Mouse (Mus musculus) heart, embryonic 14.5 days (tissue): ENCODE data around the gene Rab29. TPM values are rescaled to one million over a fixed set of nuclear protein-coding genes. Genes with fewer than 3 reads are reported as not detected.
A peak's percentile ranks its signal among the peaks of the same experiment; 100 is the strongest.
"Not testable (repeated sequence)": the region's sequence is repeated elsewhere in the genome, so short reads cannot be mapped to it uniquely, and the experiment has no call there.

Source experiments
- ATAC-seq: fragments of 200-750 bp; cut with Nextera tagmentation; 2 replicates; pipeline ENCODE4 v1.8.0; 2017; ENCODE audit warnings: low read depth, moderate TSS enrichment; ENCODE audit not compliant: insufficient number of reproducible peaks, insufficient read depth, low FRiP score
- H3K27ac ChIP-seq, 2 experiments: fragments of 200-500 bp in 1 of 2; fragments of 300-500 bp in 1 of 2; sonication (generic) in 1 of 2; replicated peaks in 1 of 2; 2 replicates each; pipeline ENCODE4 v1.5.1; 2012 to 2014; ENCODE audit warnings: low read depth in 2 of 2, low read length in 2 of 2, control low read depth in 1 of 2, mild to moderate bottlenecking in 1 of 2, mixed read lengths in 1 of 2; ENCODE audit not compliant: control insufficient read depth in 1 of 2, insufficient read depth in 1 of 2
- H3K27me3 ChIP-seq: fragments of 300-500 bp; sonication (generic); 2 replicates; pipeline ENCODE4 v1.6.1; 2014; ENCODE audit warnings: mild to moderate bottlenecking, low read length, control low read depth; ENCODE audit not compliant: control insufficient read depth, insufficient read depth
- H3K36me3 ChIP-seq: fragments of 300-500 bp; sonication (generic); 2 replicates; pipeline ENCODE4 v1.6.1; 2014; ENCODE audit warnings: mild to moderate bottlenecking, control low read depth, low read length, mixed read lengths; ENCODE audit not compliant: control insufficient read depth, insufficient read depth
- H3K4me1 ChIP-seq, 2 experiments: fragments of 200-500 bp in 1 of 2; fragments of 300-500 bp in 1 of 2; sonication (generic) in 1 of 2; 2 replicates each; pipeline ENCODE4 v1.6.1; 2012 to 2014; ENCODE audit warnings: low read length in 2 of 2, control low read depth in 1 of 2, mixed read lengths in 1 of 2; ENCODE audit not compliant: control insufficient read depth in 2 of 2, insufficient read depth in 2 of 2
- H3K4me2 ChIP-seq: fragments of 300-500 bp; sonication (generic); 2 replicates; pipeline ENCODE4 v1.6.1; 2014; ENCODE audit warnings: mild to moderate bottlenecking, low read length
- H3K4me3 ChIP-seq, 2 experiments: fragments of 200-500 bp in 1 of 2; fragments of 300-500 bp in 1 of 2; sonication (generic) in 1 of 2; 2 replicates each; pipeline ENCODE4 v1.5.1; 2012 to 2014; ENCODE audit warnings: low read length in 2 of 2, mild to moderate bottlenecking in 2 of 2, control low read depth in 1 of 2, low read depth in 1 of 2, moderate library complexity in 1 of 2; ENCODE audit not compliant: control insufficient read depth in 1 of 2, insufficient read depth in 1 of 2
- H3K9ac ChIP-seq: fragments of 300-500 bp; sonication (generic); 2 replicates; pipeline ENCODE4 v1.6.1; 2014; ENCODE audit warnings: mild to moderate bottlenecking, low read length
- H3K9me3 ChIP-seq: fragments of 300-500 bp; sonication (generic); 2 replicates; pipeline ENCODE4 v1.6.1; 2016; ENCODE audit warnings: low read length, control low read depth; ENCODE audit not compliant: control insufficient read depth
- WGBS: fragments of 180-500 bp; shearing (Covaris S2); extraction: QIAGEN DNeasy Blood & Tissue Kit; methylation state at CpG from one replicate; pipeline ENCODE4 v1.1.7; 2014; 5-methylcytosine and 5-hydroxymethylcytosine counted together
- polyA plus RNA-seq: library from polyadenylated mRNA; unstranded; fragments of >200 nt; fragmentation: Nextera tagmentation; extraction: Ambion mirVana; gene quantifications from 2 replicates; pipeline ENCODE4 v1.2.1, GENCODE M21; 2014

Rab29 gene
- 17.8 and 17.9 TPM in 2 replicates for polyA plus RNA-seq

DNA sequence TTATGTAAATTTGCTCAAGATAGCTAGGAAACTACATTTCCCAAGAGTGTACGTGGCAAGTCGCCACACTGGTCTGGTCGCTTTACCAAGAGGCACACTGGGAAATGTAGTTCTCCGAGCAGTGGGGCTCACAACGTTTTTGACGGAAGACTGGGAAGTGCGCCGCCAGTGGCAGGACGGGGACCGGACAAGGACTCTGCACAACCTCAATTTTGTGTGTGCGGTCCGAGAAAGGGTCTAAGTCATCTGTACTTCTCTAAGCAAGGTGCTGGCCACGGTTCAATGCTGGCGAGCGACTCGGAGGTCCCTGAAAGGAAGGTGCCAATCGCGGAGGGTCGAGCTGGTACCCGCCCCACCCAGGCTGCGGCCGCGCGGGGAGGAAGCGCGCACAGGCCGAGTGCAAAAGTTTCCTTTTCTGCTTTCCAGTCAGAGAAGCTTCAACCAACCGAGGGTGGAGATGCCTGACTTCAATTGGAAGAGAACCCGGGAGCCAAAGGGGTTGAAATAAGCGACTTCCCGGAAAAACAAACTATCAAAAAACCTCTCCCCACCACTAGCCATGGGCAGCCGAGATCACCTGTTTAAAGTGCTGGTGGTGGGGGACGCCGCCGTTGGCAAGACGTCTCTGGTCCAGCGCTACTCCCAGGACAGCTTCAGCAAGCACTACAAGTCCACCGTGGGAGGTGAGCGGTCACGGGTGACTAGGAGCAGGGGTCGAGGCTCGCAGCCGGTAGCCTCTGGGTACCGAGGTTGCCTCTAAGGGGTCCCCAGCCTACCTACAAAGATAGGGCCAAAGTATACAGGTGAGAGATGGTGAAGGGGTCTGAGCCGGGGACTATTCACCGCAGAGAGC is at the start of gene Rab29:
Gene Rab29 (plus strand): TSS at position 132 of the 853 bp plus-strand sequence.
- peaks cover 0 to 5% of the 10 kb centered on the region in 2 experiments; a peak in 1 of 4 replicates for H3K4me1 ChIP-seq
- H3K27ac ChIP-seq, result no peak within 1 kb of the TSS; a peak in 1 of 4 replicates
- WGBS, result 1% methylated on average over 46 of the region's 46 CpGs
- peak within 1 kb of the TSS; percentile 75 for H3K9ac ChIP-seq
- peaks cover 6% of the 10 kb centered on the region; the same call in 1 of the 2 replicates for H3K36me3 ChIP-seq
- ATAC-seq, result peak; percentile 93
- H3K27me3 ChIP-seq, result no peaks in the 10 kb centered on the region
- H3K9me3 ChIP-seq, result no peaks in the 10 kb centered on the region
- H3K4me3 ChIP-seq, result peak within 1 kb of the TSS; percentile 71 to 81
- H3K4me2 ChIP-seq, result peak within 1 kb of the TSS; percentile 90

DNA sequence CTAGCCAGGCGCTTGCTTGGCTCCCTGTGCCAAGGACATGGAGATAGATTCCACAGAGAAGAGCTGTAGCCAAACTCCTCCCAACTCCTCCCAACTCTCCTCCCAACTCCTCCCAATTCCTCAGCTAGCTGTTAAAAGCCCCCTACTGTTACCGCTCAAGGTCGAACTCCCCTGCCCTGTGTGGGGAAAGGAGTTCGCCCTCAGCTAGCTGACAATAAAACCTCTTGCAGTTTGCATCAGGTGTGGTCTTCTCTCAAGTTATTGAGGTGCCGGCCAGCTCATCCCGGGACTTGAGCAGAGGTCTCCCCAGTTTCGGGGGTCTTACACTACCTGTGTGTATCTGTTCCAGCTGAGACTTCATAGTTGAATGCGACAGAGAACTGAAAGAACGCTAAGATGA is 46.7 kb upstream of the Rab29 start:
- ATAC-seq, H3K4me2 ChIP-seq, H3K27me3 ChIP-seq, H3K36me3 ChIP-seq, H3K9ac ChIP-seq, H3K9me3 ChIP-seq, H3K4me1 ChIP-seq, H3K27ac ChIP-seq, H3K4me3 ChIP-seq: not testable (repeated sequence)
- 67% methylated on average over 8 of the region's 9 CpGs for WGBS

DNA sequence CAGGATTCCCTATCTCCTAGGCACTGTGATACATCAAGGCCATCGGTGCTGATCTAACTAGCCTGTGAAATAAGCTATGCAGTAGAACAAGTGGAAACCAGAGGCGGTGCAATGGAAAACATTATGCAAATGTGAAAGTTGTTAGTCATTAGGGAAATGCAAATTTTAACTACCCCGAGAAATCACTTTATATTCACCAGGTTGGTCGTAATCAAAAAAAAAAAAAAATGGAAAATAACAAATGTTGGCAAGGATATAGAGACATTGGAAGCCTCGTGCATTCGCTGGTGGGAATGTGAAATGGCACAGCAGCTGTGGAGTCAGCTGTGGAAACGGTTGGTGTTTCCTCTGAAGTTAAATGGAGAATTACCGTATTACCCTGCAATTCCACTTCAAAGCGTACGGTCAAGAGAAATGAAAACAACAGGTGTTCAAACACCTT is 46.1 kb upstream of the Rab29 start:
- WGBS, result 83% methylated on average over 10 of the region's 10 CpGs

DNA sequence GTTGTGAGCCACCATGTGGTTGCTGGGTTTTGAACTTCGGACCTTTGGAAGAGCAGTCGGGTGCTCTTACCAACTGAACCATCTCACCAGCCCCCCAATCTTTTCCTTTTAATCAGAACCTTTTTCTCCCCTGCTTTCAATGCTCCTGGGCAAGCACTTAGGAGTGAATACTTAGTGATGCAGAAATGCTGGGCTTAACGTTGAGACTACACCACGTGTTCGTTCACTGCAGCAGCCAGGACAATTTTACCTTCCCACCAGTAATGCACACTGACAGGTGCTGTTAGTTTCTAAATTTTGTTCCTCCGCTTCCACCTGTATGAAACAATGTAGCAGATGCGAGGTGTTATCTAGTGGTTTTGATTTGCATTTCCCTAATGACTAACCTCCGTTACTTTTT is 44.7 kb upstream of the Rab29 start:
- no peak for ATAC-seq
- Histone ChIP-seq H3K4me1 (peaks cover 2 to 4% of the 10 kb centered on the region in 2 experiments; a peak in 2 of 4 replicates), H3K36me3 (no peaks in the 10 kb centered on the region), H3K4me3 (no peak overlapping the region), H3K9ac (no peak overlapping the region), H3K4me2 (no peak overlapping the region), H3K27ac (no peak overlapping the region), H3K27me3 (no peaks in the 10 kb centered on the region), H3K9me3 (no peaks in the 10 kb centered on the region)
- 79% methylated on average over 8 of the region's 8 CpGs for WGBS

More for the DNA sequence above, 46.1 kb upstream of the Rab29 start:
- Histone ChIP-seq H3K4me1 (no peaks in the 10 kb centered on the region), H3K36me3 (no peaks in the 10 kb centered on the region), H3K4me3 (no peak overlapping the region), H3K27ac (no peak overlapping the region), H3K9ac (no peak overlapping the region), H3K4me2 (no peak overlapping the region), H3K27me3 (no peaks in the 10 kb centered on the region), H3K9me3 (no peaks in the 10 kb centered on the region)
- ATAC-seq, result no peak

DNA sequence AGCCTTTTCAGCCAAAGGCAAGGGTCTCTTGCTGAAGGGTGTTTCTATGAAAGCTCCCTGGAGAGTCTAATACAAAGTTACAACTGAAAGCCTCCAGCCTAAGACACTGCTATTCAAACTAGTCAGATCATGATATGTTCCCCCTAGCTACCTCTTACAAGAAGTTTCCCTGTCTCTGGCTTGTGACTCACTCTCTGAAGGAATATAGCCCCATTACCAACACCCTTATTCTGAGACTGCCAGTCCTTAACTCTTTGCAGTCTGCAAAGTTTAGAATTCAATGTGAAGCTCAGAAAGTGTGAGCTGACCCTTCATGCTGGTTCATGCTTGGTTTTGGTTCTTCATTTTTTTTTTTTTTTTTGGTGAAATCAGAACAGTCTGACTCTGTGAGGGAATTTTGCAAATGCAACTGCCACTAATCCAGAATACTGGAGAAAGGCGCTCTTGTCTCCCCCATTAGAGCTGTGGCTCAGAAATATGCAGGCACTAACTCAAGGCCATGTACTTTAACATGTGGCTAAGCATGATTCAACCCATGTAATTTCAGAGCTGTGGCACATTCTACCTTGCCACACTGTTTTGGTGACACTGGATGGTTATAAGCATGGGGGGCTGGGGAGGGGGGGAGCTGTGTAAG is 44.0 kb upstream of the Rab29 start:
- 85% methylated on average over 1 of the region's 1 CpGs for WGBS
- Histone ChIP-seq H3K4me2 (no peak overlapping the region), H3K9ac (no peak overlapping the region), H3K36me3 (no peaks in the 10 kb centered on the region), H3K4me1 (peaks cover 3 to 4% of the 10 kb centered on the region in 2 experiments; a peak in 2 of 4 replicates), H3K9me3 (no peaks in the 10 kb centered on the region), H3K27me3 (no peaks in the 10 kb centered on the region), H3K4me3 (no peak overlapping the region), H3K27ac (no peak overlapping the region)
- no peak for ATAC-seq

DNA sequence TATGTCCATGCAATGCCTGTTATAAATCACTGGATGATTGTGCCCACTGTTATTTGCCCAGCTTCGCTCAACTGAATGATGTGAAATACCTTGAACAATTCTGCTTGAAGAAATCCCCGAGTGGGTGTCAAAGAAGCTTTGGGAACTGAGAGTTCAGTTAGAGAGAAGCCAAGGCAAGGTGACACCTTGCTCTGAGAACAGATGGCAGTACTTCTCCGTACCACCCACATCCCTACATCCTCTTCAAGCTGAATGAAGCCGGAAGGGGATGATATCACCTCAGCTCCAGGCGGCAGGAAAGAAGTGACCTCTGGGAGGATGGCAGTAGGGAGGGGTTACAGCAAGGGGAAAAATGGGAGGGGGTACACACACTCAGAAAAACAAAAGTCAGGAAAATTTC is 43.5 kb upstream of the Rab29 start:
- 39% methylated on average over 5 of the region's 5 CpGs for WGBS
- no peaks in the 10 kb centered on the region for H3K27me3 ChIP-seq

DNA sequence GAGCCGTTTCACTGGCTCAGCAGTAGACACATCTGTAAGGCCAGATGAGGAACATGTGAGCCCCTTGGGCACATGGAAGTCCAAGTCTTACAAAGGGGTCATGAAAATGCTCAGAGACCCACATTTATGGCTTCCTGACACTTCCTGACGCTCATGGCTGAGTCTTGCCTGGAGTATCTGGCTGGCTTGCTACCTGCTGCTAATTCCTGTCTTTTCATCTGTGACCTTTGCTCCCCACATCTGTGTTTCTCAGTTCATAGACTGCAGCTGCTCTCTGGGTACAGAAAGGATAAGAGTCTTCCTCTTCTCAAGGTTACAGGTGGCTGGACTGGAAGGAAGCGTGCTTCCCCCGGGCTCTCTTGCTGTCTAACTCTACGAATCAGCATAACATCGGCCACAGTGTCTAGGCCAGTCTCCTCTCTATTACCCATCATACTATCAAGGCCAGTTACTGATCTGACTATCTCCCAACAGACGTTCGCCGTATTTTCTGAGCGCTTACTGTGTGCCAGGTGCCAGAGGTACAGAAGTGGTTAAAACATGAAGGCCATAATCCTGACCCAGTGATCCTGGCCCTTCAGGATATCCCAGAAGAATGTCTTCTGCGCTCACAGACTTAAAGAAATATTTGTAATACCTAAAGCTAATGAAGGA is 42.4 kb upstream of the Rab29 start:
- H3K27me3 ChIP-seq, result no peaks in the 10 kb centered on the region
- no peaks in the 10 kb centered on the region for H3K9me3 ChIP-seq
- WGBS, result 84% methylated on average over 11 of the region's 11 CpGs
- H3K4me1 ChIP-seq, result peaks cover 6 to 16% of the 10 kb centered on the region in 2 experiments
- no peak overlapping the region for H3K4me3 ChIP-seq
- no peak for ATAC-seq
- H3K27ac ChIP-seq, result no peak overlapping the region
- no peak overlapping the region for H3K4me2 ChIP-seq
- no peaks in the 10 kb centered on the region for H3K36me3 ChIP-seq
- no peak overlapping the region for H3K9ac ChIP-seq

More for the DNA sequence above, 43.5 kb upstream of the Rab29 start:
- Histone ChIP-seq H3K4me1 (peaks cover 3 to 5% of the 10 kb centered on the region in 2 experiments; a peak in 3 of 4 replicates), H3K9me3 (no peaks in the 10 kb centered on the region), H3K27ac (no peak overlapping the region), H3K36me3 (no peaks in the 10 kb centered on the region), H3K4me3 (no peak overlapping the region), H3K9ac (no peak overlapping the region), H3K4me2 (no peak overlapping the region)
- ATAC-seq, result no peak
